Mouse (Mus musculus) bone marrow macrophage, adult 2 months (primary cell): ENCODE data around the gene Copz2. TPM values are rescaled to one million over a fixed set of nuclear protein-coding genes. Genes with fewer than 3 reads are reported as not detected.

Experiments used
- H3K27ac ChIP-seq: 2 replicates; pipeline ENCODE4 v1.5.1; 2012; ENCODE audit warnings: low read depth, low read length; ENCODE audit not compliant: insufficient read depth
- H3K4me1 ChIP-seq: 2 replicates; pipeline ENCODE4 v1.6.1; 2012; ENCODE audit warnings: low read length; ENCODE audit not compliant: control insufficient read depth, insufficient read depth
- H3K4me3 ChIP-seq: 2 replicates; pipeline ENCODE4 v1.5.1; 2012; ENCODE audit warnings: mild to moderate bottlenecking, low read length, moderate library complexity; ENCODE audit not compliant: insufficient read depth
- CTCF ChIP-seq: IDR thresholded peaks from 2 replicates; pipeline ENCODE4 v1.5.1; 2012; ENCODE audit warnings: low read depth, mild to moderate bottlenecking, low read length, moderate library complexity
- POLR2A ChIP-seq: IDR thresholded peaks from 2 replicates; pipeline ENCODE4 v1.6.1; 2012; ENCODE audit warnings: mild to moderate bottlenecking, low read depth, low read length, borderline replicate concordance
- polyA plus RNA-seq: library from polyadenylated mRNA; stranded (reverse); fragments of >200 nt; gene quantifications from 2 replicates; pipeline ENCODE4 v1.2.4, GENCODE M21; 2012; ENCODE audit not compliant: missing spikeins, insufficient read depth, insufficient read length

Copz2 gene
- polyA plus RNA-seq, 1 experiment, result 24.7 TPM

GRCm38 (mm10) chr11:96877071-96877470 lies 27.4 kb downstream of the Copz2 start:
- H3K27ac ChIP-seq, result no peak overlapping the region
- H3K4me3 ChIP-seq, result no peak overlapping the region
- TF ChIP-seq POLR2A (no peak), CTCF (no peak)
- peaks cover 13% of the 10 kb centered on the region for H3K4me1 ChIP-seq

DNA sequence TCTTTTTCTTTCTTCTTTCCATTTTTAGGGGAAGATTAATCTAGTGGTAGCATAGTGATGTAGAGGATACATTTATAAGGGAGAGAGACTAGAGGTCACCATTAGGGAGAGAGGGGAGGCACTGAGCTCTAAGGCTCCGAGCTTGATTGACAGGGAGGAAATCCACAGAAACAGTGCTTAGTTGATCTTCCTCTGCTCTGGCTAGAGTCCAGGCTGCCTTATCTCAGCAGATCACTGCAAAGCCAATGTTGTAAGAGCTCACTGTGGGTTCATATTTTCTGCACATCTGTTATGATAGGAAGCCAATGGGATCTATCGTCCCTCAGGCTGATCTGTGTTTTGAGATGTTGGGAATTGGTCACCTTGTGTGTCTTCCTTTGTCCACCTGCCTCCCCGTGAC lies 29.0 kb downstream of the Copz2 start:
- H3K4me3 ChIP-seq, result no peak overlapping the region
- no peak overlapping the region for H3K27ac ChIP-seq
- TF ChIP-seq POLR2A (no peak), CTCF (no peak)
- peaks cover 7% of the 10 kb centered on the region for H3K4me1 ChIP-seq

DNA sequence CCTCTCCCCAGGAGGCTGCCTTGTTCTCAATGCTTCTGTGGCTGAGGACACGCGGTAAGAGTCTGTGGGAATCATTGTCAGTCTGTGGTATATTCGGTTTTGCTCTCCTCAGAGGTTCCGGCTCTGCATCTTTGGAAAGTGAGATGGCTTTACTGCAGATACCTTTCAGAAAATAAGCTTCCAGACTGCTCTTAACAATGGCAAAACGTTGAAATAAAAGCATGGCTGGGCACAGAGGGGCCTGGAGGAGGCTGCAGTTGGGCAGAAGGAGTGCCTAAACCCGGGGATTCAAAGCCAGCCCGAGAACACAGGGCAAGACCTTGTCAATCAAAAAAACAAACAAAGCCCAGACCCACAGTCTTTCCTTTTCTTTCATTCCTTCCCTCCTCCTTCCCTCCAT lies 29.7 kb downstream of the Copz2 start:
- no peak for TF ChIP-seq POLR2A
- TF ChIP-seq CTCF, result no peak
- H3K27ac ChIP-seq, result no peak overlapping the region
- no peak overlapping the region for H3K4me3 ChIP-seq
- H3K4me1 ChIP-seq, result peaks cover 7% of the 10 kb centered on the region

DNA sequence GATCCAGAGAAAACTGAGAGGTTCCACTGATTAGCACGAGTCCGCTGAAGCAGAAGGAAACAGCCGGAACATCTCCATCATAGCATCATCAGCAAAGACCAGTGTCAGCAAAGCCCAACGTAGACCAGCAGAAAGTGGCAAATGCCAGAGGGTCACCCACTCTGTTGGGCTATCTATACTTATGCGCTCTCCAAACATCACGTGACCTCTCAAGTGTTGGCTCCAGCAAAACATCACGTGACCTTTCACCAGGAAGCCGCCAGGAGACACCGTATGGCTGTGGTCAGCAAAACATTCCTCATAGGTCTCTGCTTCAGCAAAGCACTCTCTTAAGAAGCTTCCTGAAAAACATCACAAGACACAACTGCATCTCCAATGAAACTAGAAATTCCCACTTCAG lies 30.6 kb downstream of the Copz2 start:
- TF ChIP-seq POLR2A (no peak), CTCF (no peak)
- Histone ChIP-seq H3K4me1 (peaks cover 7% of the 10 kb centered on the region), H3K27ac (no peak overlapping the region), H3K4me3 (no peak overlapping the region)

- Histone ChIP-seq H3K4me1 (peaks cover 9% of the 10 kb centered on the region), H3K27ac (no peak overlapping the region), H3K4me3 (no peak overlapping the region)
- TF ChIP-seq POLR2A (no peak), CTCF (no peak)
These were observed 36.3 kb downstream of the Copz2 start for GRCm38 (mm10) chr11:96885901-96886340.

DNA sequence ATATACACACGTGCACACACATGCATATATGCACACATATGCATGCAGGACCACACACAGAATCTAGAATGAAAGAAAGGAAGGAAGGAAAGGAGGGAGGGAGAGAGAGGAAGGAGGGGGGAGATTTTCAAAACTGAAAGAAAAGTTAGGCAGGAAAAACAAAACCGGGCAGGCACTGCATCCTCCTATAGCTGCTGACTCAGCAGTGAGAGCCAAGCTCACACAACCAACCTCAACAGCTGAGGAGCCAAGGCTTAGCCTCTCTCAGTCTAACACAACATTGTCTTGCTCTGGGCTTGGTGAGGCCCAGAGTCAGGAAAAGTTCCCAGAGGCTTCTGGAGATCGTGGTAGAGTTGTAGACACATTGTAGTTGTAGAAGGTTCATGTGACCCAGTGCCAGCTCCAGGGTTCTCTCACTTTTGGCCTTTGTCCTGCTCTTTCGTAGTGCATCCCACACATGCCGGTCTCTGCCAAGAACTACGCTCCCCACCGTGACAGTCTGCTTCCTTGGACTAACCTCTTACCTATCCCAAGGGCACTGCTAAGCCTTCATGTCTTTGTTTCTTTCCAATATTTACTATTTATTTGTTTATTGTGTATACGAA lies 37.4 kb downstream of the Copz2 start:
- Histone ChIP-seq H3K4me1 (peaks cover 9% of the 10 kb centered on the region), H3K4me3 (no peak overlapping the region), H3K27ac (no peak overlapping the region)
- TF ChIP-seq CTCF (no peak), POLR2A (no peak)

- TF ChIP-seq POLR2A, result no peak
- TF ChIP-seq CTCF, result no peak
- Histone ChIP-seq H3K4me3 (no peak overlapping the region), H3K27ac (no peak overlapping the region), H3K4me1 (peaks cover 15% of the 10 kb centered on the region)
These were observed 42.3 kb downstream of the Copz2 start for GRCm38 (mm10) chr11:96891784-96892527.

DNA sequence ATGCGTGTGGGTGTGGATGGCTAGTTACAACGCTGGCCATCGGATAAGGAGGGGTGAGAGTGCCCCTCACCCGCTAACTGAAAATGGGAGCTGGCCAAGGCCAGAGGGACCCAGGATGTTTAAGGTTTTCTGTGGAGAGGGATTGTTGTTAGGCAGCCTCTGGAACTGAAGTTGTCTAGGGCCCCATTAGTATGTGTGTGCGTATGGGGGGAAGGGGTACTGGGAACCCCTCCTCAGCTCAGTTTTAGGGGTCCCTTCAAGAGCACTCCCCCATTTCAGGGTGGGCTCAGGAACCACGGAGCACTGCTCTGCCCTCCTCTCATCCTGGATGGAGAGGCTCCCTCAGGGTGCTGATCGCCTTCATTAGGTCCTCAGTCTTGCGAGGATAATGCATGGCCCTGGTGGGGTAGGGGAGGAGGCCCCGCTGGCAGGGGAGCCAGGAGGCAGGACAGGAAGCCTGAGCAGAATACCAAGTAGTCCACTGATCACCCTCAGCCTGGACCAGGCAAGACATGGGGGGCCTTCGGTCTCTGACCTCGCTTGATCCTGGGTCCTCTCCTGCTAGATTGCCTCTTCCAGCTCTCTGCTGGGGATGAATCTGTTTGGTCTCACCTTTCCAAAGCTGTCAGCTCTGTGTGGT lies 43.7 kb downstream of the Copz2 start:
- TF ChIP-seq CTCF (no peak), POLR2A (no peak)
- Histone ChIP-seq H3K4me3 (no peak overlapping the region), H3K27ac (no peak overlapping the region), H3K4me1 (peaks cover 15% of the 10 kb centered on the region)

GRCm38 (mm10) chr11:96895886-96896285 lies 46.2 kb downstream of the Copz2 start:
- TF ChIP-seq POLR2A (no peak), CTCF (no peak)
- H3K27ac ChIP-seq, result peak overlapping the region; percentile 77
- H3K4me3 ChIP-seq, result peak overlapping the region; percentile 7; the same call in 1 of the 2 replicates
- peaks cover 15% of the 10 kb centered on the region for H3K4me1 ChIP-seq

DNA sequence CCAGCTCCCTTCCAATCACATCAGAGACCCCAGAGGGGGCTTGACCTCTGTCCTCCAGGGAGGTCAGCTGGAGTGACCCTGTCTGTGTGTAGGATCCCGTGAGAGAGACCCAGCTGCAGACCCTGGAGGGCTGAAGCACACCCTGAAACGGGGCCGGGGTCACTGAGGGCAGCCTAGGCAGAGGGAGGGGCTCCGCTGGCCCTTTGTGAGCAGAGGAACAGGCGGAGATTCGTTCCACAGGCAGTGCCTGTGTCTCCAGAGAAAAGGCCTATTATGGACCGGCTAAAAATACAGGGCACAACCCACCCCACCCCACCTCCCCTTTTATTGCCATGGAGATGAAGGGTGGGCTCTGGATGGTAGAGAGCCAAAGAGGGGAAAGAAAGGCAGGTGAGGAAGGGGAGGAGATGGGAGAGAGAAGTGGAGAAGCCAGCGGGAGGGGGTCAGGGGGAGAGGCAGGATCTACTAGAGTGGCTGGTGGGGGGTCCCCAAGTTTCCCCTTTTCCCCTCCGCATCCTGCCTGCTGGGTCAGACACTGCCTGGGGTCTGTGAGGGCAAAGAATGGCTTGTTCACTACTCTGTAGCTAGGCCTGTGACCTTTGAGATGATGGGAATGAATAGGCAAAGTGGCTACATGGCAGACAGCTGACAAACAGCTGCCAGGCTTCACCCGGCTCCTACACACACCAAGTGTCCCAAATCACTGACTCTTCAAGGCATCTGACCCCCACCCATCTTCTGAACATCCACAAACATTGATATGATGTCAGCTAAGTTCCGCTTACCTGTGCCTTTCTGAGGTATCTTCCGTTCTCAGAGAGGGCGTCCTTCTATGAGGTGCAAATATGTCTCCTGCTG lies 50.0 kb downstream of the Copz2 start:
- Histone ChIP-seq H3K4me3 (no peak overlapping the region), H3K4me1 (peaks cover 29% of the 10 kb centered on the region), H3K27ac (no peak overlapping the region)
- TF ChIP-seq POLR2A, result no peak
- no peak for TF ChIP-seq CTCF
